Mouse (Mus musculus) MEL-GATA-1-ER (cell line): ENCODE data around the gene Tppp3.

ENCODE experiments used
- DNase-seq: peaks from one replicate; pipeline ENCODE4 v3.0.0-alpha.2; 2012; ENCODE audit warnings: low read depth; ENCODE audit errors: extremely low read depth

Gene Tppp3

GRCm38 (mm10) chr8:105467396-105467985, 3.8 kb downstream of the Tppp3 start:
- no peak for DNase-seq

GRCm38 (mm10) chr8:105466700-105467291, 4.5 kb downstream of the Tppp3 start:
- no peak for DNase-seq

DNA sequence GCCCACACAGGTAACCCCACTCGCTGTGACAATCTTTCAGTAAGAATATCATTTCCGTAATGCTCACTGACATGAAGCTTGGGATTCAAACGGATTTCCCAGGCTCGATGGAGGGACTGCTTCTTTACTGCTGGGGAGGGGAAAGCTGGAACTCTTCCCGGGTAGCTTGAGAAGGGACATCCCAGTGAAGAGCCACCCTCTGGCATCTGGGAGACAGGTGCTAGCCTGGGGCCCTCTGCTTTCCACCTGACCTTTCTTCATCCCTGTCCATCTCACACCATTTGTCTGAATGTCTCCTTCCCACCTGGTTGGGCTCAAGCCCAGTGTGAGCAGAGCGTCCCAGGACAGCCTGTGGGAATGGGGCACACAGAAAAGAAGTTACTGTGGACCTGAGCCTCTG, 5.1 kb downstream of the Tppp3 start:
- DNase-seq = no peak

DNA sequence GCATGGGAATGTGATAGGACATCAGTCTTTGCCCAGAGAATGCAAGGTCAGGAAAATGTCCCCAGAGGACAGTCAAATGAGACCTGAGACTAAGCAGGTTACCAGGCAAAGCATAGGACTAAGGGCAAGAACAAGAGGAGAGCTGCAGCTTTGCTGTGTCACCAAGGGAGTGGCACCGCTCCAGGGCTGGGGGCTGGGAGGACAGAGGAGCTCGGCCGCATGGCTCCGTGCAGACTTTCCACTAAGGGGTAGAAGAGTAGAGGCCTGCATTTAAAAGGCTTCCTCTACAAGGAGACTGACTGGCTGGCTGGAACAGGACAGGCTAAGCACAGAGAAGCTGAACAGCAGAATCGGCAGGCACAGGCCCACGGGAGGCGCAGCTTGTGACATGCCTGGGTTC, 6.7 kb downstream of the Tppp3 start:
- DNase-seq = no peak

- no peak for DNase-seq
Measured at GRCm38 (mm10) chr8:105461085-105461803, 10.1 kb downstream of the Tppp3 start.

DNA sequence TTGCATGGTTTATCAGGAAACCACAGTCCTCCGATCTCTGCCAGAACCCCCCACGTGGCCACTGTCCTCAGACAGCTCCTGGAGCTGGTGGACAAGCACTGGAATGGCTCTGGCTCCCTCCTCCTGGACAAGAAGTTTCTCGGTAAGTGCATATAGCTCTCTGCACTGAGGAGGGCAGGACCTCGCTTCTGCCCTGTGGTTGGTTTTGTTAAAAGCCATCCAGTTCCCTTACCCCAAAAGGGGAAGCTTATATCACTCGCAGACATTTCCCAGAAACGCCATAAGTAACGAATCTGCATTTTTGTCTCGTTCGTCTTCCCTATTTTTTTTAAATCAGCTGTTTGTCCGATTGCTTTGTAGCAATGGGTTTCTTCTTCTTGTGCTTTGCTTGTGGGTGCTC, 16.1 kb downstream of the Tppp3 start:
- DNase-seq = peak; percentile 89

GRCm38 (mm10) chr8:105454088-105454487, 17.2 kb downstream of the Tppp3 start:
- no peak for DNase-seq

DNA sequence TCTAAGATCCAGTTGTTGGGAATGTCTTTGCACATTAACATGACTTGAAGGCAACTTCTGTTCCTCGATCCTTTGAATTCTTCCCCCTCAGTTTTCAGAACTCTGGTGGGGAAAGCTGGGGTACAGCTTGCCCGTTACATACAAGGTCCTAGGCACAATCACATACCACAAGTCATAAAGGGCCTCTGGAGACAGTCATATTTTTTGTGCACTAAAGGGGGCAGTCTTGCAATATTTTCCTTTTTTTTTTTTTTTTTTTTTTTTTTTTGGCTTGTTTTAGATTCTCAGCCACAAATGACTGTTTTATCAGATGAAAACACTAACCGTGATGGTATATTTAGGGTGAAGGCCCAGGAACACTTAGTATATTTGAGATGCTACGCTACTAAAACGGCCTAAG, 18.0 kb downstream of the Tppp3 start:
- peak; percentile 43 for DNase-seq

DNA sequence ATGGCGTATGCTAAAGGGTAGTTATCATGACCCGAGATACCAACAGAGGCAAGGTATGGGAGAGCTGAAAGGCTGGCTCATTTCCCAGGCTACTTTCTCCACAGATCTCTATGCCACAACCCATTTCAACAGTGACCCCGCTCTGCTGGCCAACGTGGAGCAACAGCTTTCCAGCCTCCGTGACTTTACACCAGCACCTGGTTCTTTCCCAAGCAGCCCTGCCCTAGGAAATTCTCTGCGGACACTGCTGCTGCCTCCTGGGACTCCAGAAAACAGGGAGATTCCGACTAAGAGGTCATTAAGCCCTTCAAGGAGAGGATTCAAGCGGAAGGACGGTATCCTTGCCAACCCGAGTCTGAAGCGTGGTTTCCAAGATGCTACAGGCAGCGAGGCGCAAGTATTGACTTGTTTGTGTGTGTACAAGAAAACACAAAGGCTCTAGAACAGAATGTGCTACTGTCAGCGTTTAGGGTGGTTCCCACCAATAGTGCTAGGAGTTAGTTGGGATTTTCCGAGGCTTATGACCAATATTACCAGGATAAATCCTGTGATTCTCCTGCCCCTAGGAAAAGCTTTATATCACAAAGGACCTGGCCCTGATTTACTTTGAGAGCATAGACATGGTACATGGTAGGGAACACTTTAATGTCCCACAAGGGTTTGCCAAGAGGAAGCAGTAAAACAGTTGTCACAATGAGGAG, 19.3 kb downstream of the Tppp3 start:
- DNase-seq = no peak

DNA sequence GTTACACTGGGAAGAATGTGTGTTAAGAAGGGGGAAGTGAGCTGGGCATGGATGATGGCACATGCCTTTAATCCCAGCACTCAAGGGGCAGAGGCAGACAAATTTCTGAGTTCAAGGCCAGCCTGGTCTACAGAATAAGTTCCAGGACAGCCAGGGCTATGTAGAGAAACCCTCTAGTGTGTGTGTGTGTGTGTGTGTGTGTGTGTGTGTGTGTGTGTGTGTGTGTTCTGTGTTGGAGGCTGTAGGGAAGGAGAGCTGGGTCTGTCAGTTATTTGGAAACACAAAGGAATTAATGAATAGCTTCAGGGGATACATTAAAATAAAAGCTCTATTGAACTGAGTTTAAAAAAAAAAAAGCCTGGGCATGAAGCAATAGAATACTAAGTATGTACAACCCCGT, 20.3 kb downstream of the Tppp3 start:
- no peak for DNase-seq

DNA sequence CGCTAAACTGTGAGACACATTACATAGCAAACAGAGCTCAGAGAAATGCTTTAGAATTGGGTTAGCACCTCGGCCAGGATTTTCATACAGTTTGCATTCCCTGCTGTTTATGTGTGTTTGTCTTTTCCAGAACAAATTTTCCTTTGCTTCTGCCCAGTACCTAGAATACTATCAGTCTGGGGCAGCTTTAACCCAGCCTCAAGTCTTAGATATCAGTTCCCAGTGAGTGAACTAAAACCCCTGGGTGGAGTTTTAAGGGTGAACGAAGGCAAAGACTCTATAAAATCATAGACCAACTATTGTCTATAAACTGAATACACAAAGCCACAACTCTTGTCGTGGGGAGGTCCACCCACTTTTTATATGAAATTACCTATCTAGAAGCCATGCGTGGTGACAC, 22.7 kb downstream of the Tppp3 start:
- no peak for DNase-seq

GRCm38 (mm10) chr8:105448188-105448587, 23.1 kb downstream of the Tppp3 start:
- DNase-seq = no peak

DNA sequence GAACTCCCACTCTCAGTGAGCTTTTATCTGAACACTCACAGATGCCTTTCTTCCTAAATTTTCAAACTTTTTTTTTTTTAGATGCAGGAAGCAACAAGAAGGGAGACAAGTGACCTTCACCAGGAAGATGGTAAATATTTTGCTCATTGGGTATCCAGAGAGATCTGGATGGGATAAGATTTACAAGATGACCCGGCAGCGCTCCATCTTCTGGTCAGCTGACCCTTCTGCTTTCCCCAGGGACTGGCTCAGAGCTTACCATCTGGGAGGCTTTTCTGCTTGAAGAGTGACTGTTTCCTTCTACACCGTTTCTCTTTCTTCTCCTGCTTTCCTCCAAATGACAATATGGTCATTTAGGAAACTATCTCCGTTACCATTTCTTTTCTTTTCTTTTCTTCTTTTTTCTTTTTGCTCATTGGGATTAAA, 25.2 kb downstream of the Tppp3 start:
- DNase-seq = no peak

DNA sequence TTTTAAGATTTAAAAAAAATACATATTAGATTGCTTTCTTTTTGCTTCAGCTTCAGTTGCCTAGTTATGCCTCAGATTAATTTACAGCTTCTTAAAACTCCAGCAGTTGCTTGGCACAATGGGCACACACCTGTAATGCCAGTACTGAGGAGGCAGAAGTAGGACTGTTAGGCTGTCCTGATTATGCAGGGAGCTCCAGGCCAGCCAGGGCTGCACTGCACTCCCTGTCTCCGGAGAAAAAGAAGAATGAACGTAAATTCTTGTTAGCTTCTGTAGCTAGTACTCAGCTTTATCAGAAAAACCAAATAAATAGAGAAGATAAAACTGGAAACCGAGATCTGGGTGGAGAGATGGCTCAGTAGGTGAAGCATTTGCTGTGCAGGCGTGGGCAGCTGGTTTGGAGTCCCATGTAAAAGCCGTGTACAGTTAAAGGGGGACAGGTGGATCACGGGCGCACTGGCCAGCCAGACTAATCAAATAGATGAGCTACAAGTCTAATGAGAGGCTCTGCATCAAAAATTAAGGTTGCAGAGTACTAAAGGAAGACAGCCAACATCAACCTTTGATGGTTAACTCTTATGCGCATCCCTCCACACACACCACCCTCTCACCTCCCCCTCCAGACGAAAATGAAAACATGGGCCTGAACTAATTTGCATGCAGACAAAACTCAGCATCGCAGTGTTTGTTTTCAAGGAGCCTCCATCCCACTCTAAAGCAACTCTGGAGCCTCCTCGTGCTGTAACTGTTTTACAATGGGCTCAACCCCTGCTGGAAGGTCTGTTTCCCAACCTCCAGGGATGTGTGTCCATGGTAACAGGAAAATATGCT, 25.8 kb downstream of the Tppp3 start:
- DNase-seq = no peak

DNA sequence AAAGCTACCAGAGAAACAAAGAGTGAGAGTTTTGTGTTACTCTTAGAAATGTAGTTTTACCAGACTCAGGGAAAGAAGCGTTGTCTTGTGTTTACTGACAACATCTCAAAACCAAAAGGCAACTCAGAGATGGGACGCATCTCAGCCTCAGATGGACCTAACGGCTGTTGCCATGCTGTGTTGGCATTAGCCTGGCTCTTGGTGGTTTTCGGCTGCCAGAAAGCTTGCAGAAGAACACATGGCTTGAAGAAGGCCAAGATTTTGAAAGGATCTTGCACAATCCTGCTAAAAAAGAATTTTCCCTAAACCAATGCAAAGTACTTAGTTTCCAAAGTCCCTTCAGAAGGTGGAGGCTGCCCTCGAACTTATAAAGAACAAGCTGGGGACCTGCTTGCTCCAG, 28.7 kb downstream of the Tppp3 start:
- no peak for DNase-seq

DNA sequence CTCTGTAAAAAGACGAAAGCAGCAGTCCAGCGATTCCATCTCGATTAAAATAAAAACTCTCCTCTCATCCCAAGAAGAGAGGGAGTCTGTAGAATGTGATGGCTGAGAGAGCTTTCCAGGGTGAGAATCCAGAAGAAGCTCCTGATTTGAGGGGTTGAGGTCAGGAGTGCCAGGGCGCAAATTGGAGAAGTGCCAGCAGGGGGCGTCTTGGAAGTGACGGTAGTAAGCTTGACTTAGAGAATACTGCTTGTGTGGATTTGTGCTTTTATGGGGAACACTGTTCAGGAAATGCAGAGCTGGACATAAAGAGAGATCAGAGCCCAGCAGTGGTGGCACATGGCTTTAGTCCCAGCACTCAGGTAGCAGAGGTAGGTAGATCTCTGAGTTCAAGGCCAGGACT, 29.9 kb downstream of the Tppp3 start:
- peak; percentile 21 for DNase-seq

GRCm38 (mm10) chr8:105438865-105439264, 32.5 kb downstream of the Tppp3 start:
- DNase-seq = peak; percentile 56

GRCm38 (mm10) chr8:105437078-105437748, 34.1 kb downstream of the Tppp3 start:
- DNase-seq = no peak

DNA sequence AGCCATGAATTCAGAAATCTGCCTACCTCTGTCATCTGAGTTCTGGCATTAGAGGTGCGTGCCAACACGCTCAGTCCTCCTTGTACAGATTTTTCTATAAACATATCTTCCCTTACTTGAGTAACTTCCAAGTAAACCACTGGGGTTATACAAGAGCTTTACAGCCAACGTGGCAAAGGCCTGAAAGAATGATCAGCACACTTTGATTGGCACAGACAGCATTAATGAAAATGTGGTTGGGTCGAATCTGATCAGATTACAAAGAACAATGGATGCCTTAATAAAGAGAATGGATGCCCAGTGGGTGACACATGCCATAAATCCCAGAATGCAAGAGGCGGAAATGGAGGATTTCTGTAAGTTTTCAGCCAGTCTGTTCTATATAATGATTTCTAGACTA, 35.1 kb downstream of the Tppp3 start:
- no peak for DNase-seq

- no peak for DNase-seq
Measured at GRCm38 (mm10) chr8:105434136-105434535, 37.2 kb downstream of the Tppp3 start.

DNA sequence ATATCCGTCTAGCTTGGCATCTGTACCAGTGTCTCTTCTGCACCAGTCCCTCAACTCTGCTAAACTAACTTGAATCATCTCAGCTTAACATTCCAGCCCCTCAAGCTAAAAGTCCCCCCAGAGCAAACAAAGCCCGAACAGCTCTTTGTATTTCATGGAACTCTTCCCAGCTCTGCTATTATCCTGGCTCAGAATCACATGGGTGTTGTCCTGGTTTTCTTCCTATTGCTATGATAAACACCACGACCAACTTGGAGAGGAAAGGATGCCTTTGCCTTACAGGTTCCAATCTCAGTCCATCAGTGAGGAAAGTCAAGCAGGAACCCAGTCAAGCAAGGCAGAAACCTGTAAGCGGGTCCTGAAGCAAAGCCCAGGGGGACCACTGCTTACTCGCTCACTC, 37.8 kb downstream of the Tppp3 start:
- DNase-seq = no peak
